Mouse (Mus musculus): Measurements from ENCODE around the gene Wdfy2. TPM values are rescaled to one million over a fixed set of nuclear protein-coding genes. Genes with fewer than 3 reads are reported as not detected.

Gene Wdfy2
- 19.6 and 22.7 TPM in 2 replicates for total RNA-seq (2014; rRNA removed)
- 4.3 TPM in 2 replicates for polyA plus RNA-seq (2015; fragmentation: Nextera tagmentation; extraction: Ambion mirVana)

DNA sequence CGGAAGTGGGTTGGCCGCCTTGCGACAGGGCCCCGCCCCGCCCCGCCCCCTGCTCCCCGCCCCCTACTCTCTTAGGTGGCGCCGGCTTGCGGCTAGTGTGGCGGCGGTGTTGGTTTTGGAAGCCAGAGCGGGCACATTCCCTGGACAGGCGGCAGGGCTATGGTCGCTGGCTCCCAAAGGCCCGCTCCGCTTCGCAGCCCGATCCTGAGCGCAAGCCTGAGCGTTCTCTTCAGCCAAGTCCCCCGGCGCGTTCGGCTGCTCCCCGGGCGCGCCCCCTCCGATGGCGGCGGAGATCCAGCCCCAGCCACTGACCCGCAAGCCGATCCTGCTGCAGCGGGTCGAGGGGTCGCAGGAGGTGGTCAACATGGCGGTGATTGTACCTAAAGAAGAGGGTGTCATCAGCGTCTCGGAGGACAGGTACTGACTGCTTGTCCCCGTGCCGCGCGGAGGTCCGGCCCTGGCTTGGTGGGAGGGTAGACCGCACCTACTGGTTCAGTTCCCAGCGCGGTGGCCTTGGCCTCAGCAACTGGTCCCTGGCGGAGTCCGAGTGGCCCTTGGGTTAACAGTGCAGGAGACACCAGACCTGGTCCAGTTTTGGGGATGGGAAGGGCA, at the start of gene Wdfy2:
Gene Wdfy2 (plus strand): TSS at position 38 of the 612 bp plus-strand sequence.
- Histone ChIP-seq H3K4me1 (ENCODE audit: insufficient read depth, low read length) (peaks cover 16% of the 10 kb centered on the region), H3K36me3 (ENCODE audit: insufficient read depth, low read length) (0 out of 2 replicates have a peak, but pooled peaks cover 2% of the 10 kb centered on the region), H3K27me3 (ENCODE audit: insufficient read depth, low read length) (no peaks in the 10 kb centered on the region), H3K9me3 (ENCODE audit: low read length) (no peaks in the 10 kb centered on the region), H3K9ac (replicated peaks; ENCODE audit: low read length, poor library complexity, severe bottlenecking) (peak within 1 kb of the TSS; percentile 81), H3K27ac (ENCODE audit: low read depth, low read length) (peak within 1 kb of the TSS; percentile 81), H3K4me2 (ENCODE audit: low read depth, low read length, poor library complexity, severe bottlenecking) (peak within 1 kb of the TSS; percentile 64), H3K4me3 (ENCODE audit: low read depth, low read length) (peak within 1 kb of the TSS; percentile 85)
- no peak for TF ChIP-seq CTCF (IDR thresholded peaks at IDR 0.05)
- peak; percentile 19 for DNase-seq (ENCODE audit: low spot score)
- WGBS: under 1% methylated on average over 45 of the region's 49 CpGs
- peak; percentile 10; the same call in 1 of the 2 replicates for ATAC-seq (ENCODE audit: low FRiP score)

DNA sequence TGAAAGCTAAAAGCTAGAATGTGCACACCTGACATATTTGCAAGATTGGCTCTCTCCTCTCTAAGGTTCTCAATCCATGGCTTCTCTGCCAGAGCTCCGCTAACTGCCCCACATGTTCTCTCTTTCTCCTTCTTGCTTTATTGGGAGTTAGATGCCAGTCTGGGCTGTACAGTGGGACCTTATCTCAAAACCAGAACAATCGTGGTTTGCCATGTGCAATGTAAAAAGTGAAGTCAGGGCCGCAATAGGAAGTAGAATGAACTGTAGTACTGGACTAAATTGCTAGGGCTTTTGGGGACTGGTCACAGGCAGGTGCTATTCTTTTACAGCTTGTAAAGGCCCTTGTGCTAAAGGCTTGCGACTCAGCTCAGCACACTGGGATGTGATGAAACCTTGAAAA, 48.2 kb upstream of the Wdfy2 start:
- Histone ChIP-seq H3K9me3 (ENCODE audit: low read length) (no peaks in the 10 kb centered on the region), H3K9ac (replicated peaks; ENCODE audit: low read length, poor library complexity, severe bottlenecking) (no peak overlapping the region), H3K4me2 (ENCODE audit: low read depth, low read length, poor library complexity, severe bottlenecking) (no peak overlapping the region), H3K27me3 (ENCODE audit: insufficient read depth, low read length) (no peaks in the 10 kb centered on the region), H3K4me3 (ENCODE audit: low read depth, low read length) (no peak overlapping the region), H3K4me1 (ENCODE audit: insufficient read depth, low read length) (no peaks in the 10 kb centered on the region), H3K27ac (ENCODE audit: low read depth, low read length) (no peak overlapping the region), H3K36me3 (ENCODE audit: insufficient read depth, low read length) (no peaks in the 10 kb centered on the region)
- WGBS: 64% methylated on average over 4 of the region's 4 CpGs
- TF ChIP-seq CTCF (IDR thresholded peaks at IDR 0.05): no peak
- no peak for DNase-seq (ENCODE audit: low spot score)
- ATAC-seq (ENCODE audit: low FRiP score): no peak

DNA sequence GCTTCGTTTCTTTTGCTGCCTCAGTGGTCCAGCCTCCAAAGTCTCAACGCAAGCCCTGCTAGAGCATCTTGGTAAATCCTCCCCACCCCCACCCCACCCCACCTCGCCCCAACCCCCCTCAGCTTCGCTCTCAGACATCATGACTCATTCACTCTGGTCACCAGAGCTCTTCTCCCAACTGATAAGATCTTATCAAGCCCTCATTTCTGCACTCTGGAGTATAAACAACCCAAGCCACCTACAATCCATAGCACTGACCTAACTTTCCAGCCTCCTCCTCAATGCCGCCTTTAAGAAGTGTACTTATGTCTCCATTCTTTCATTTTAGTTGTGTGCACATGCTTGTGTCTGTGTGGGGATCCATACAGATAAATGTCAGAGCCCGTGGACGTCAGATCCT, 41.8 kb upstream of the Wdfy2 start:
- WGBS: 89% methylated on average over 7 of the region's 7 CpGs
- no peaks in the 10 kb centered on the region for H3K9me3 ChIP-seq (ENCODE audit: low read length)
- no peaks in the 10 kb centered on the region for H3K36me3 ChIP-seq (ENCODE audit: insufficient read depth, low read length)
- H3K4me2 ChIP-seq (ENCODE audit: low read depth, low read length, poor library complexity, severe bottlenecking): no peak overlapping the region
- ATAC-seq (ENCODE audit: low FRiP score) (no peak), DNase-seq (ENCODE audit: low spot score) (no peak)
- no peak overlapping the region for H3K27ac ChIP-seq (ENCODE audit: low read depth, low read length)
- TF ChIP-seq CTCF (IDR thresholded peaks at IDR 0.05): no peak
- no peak overlapping the region for H3K9ac ChIP-seq (replicated peaks; ENCODE audit: low read length, poor library complexity, severe bottlenecking)
- H3K4me1 ChIP-seq (ENCODE audit: insufficient read depth, low read length): no peaks in the 10 kb centered on the region
- H3K4me3 ChIP-seq (ENCODE audit: low read depth, low read length): no peak overlapping the region
- no peaks in the 10 kb centered on the region for H3K27me3 ChIP-seq (ENCODE audit: insufficient read depth, low read length)

DNA sequence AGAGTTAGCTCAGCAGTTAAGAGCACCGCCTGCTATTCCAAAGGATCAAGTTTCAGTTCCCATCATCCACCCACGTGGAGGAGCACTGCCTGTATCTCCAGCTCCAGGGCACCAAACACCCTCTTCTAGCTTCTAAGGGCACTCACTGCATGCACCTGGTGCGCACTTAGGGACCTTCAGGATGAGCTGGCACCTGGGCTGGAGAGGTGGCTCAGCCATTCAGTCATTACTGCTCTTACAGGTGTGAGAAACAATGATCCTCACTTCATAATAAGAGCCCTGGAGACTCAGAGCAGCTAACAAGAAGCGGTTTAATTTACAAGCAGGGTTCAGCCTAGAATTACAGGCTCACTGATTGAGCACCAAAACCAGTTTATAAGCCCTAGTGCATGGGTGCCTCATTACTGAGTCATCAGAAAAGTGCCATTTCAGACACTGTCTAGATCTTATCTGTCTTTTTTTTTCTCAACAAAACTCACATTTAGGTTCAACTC, 38.8 kb upstream of the Wdfy2 start:
- no peak overlapping the region for H3K9ac ChIP-seq (replicated peaks; ENCODE audit: low read length, poor library complexity, severe bottlenecking)
- no peak for ATAC-seq (ENCODE audit: low FRiP score)
- H3K27ac ChIP-seq (ENCODE audit: low read depth, low read length): no peak overlapping the region
- no peaks in the 10 kb centered on the region for H3K27me3 ChIP-seq (ENCODE audit: insufficient read depth, low read length)
- H3K4me3 ChIP-seq (ENCODE audit: low read depth, low read length): no peak overlapping the region
- no peaks in the 10 kb centered on the region for H3K4me1 ChIP-seq (ENCODE audit: insufficient read depth, low read length)
- WGBS: 3% methylated on average over 4 of the region's 4 CpGs
- no peak for DNase-seq (ENCODE audit: low spot score)
- no peaks in the 10 kb centered on the region for H3K9me3 ChIP-seq (ENCODE audit: low read length)
- H3K4me2 ChIP-seq (ENCODE audit: low read depth, low read length, poor library complexity, severe bottlenecking): no peak overlapping the region
- no peak for TF ChIP-seq CTCF (IDR thresholded peaks at IDR 0.05)
- no peaks in the 10 kb centered on the region for H3K36me3 ChIP-seq (ENCODE audit: insufficient read depth, low read length)

DNA sequence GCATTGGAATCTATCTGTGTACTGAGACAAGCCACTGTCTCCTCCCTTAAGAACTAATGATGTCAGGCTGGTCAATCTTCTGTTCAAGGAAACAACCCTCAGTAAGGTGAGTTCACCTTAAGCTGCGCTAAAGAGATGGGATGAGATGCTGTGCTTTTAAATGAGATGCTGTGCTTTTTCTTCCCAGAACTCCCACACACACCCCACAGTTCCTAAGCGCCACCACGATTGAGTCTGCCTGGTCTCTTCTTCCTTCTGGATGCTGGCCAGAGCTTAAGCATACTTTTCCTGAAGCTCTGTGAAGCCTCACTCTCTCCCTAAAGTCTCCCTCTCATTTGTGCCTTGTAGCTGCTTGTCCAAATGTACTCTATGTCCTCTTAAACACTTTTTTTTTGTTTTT, 36.7 kb upstream of the Wdfy2 start:
- no peaks in the 10 kb centered on the region for H3K9me3 ChIP-seq (ENCODE audit: low read length)
- no peak overlapping the region for H3K9ac ChIP-seq (replicated peaks; ENCODE audit: low read length, poor library complexity, severe bottlenecking)
- H3K4me2 ChIP-seq (ENCODE audit: low read depth, low read length, poor library complexity, severe bottlenecking): no peak overlapping the region
- H3K4me1 ChIP-seq (ENCODE audit: insufficient read depth, low read length): no peaks in the 10 kb centered on the region
- no peak for TF ChIP-seq CTCF (IDR thresholded peaks at IDR 0.05)
- DNase-seq (ENCODE audit: low spot score) (no peak), ATAC-seq (ENCODE audit: low FRiP score) (no peak)
- H3K27me3 ChIP-seq (ENCODE audit: insufficient read depth, low read length): no peaks in the 10 kb centered on the region
- H3K4me3 ChIP-seq (ENCODE audit: low read depth, low read length): no peak overlapping the region
- no peak overlapping the region for H3K27ac ChIP-seq (ENCODE audit: low read depth, low read length)
- H3K36me3 ChIP-seq (ENCODE audit: insufficient read depth, low read length): no peaks in the 10 kb centered on the region
- WGBS: 79% methylated on average over 3 of the region's 3 CpGs

DNA sequence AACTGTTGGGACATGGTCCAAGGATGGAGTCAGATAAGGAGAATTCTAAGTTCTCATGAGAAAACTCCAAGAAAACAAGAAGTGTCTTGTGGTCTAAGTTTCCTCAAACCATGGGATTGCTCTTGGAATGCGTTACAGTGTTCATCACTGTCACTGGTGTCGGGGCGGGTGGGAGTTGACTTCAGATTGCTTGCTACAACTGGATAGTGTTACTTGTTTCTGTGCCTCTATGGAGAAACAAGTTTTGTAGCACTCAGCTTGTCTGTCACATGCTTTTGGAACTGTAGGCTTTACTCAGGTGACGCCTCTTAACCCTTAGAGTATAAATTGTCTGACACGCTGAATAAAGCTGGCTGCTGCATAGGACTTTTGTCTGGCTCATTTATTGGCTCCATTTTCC, 34.3 kb upstream of the Wdfy2 start:
- DNase-seq (ENCODE audit: low spot score) (no peak), ATAC-seq (ENCODE audit: low FRiP score) (no peak)
- no peak overlapping the region for H3K4me2 ChIP-seq (ENCODE audit: low read depth, low read length, poor library complexity, severe bottlenecking)
- no peaks in the 10 kb centered on the region for H3K27me3 ChIP-seq (ENCODE audit: insufficient read depth, low read length)
- H3K4me3 ChIP-seq (ENCODE audit: low read depth, low read length): no peak overlapping the region
- TF ChIP-seq CTCF (IDR thresholded peaks at IDR 0.05): no peak
- H3K4me1 ChIP-seq (ENCODE audit: insufficient read depth, low read length): no peaks in the 10 kb centered on the region
- H3K9me3 ChIP-seq (ENCODE audit: low read length): no peaks in the 10 kb centered on the region
- 83% methylated on average over 5 of the region's 5 CpGs for WGBS
- no peak overlapping the region for H3K27ac ChIP-seq (ENCODE audit: low read depth, low read length)
- no peaks in the 10 kb centered on the region for H3K36me3 ChIP-seq (ENCODE audit: insufficient read depth, low read length)
- no peak overlapping the region for H3K9ac ChIP-seq (replicated peaks; ENCODE audit: low read length, poor library complexity, severe bottlenecking)
